Mouse (Mus musculus): ENCODE results near the gene Atf5. TPM values are rescaled to one million over a fixed set of nuclear protein-coding genes. Genes with fewer than 3 reads are reported as not detected.

Atf5 gene
- 252 and 500 TPM in 2 replicates for polyA plus RNA-seq (2012; ENCODE audit: insufficient read depth, insufficient read length, missing spikeins)

DNA sequence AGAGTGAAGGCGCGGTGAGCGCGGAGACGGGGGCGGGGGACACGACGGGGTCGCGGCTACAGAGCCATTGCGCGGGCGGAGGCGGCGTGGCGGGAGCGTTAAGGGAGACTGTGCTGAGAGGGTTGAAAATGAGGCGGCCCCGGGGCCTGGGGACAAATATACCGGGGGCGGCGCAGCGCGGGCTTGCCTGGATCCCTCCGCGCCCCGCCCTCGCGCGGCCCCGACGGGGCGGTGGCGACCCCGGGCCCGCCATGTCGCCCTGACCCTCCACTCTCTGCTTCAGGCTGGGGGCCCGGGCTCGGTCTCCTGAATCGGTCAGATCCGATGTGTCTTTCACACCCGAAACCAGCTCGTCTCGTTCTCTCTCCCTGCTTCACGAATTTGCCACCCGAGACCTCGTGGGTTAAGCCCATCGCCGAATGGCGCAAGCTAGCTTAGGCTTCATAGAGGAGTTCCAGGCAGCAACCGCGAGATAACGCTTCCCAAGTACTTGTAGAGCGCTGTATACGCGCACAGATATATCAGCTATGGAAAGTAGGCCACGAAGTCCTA, at the start of gene Atf5:
Atf5 (minus strand) TSS at position 189 of the 552 bp plus-strand sequence.
- Histone ChIP-seq H3K27ac (replicated peaks; ENCODE audit: low read depth, low read length) (peak within 1 kb of the TSS; percentile 85), H3K4me1 (ENCODE audit: control insufficient read depth, insufficient read depth, insufficient read length, low read length) (peaks cover 20% of the 10 kb centered on the region), H3K4me3 (ENCODE audit: insufficient read depth, low read depth, low read length) (peak within 1 kb of the TSS; percentile 79)

DNA sequence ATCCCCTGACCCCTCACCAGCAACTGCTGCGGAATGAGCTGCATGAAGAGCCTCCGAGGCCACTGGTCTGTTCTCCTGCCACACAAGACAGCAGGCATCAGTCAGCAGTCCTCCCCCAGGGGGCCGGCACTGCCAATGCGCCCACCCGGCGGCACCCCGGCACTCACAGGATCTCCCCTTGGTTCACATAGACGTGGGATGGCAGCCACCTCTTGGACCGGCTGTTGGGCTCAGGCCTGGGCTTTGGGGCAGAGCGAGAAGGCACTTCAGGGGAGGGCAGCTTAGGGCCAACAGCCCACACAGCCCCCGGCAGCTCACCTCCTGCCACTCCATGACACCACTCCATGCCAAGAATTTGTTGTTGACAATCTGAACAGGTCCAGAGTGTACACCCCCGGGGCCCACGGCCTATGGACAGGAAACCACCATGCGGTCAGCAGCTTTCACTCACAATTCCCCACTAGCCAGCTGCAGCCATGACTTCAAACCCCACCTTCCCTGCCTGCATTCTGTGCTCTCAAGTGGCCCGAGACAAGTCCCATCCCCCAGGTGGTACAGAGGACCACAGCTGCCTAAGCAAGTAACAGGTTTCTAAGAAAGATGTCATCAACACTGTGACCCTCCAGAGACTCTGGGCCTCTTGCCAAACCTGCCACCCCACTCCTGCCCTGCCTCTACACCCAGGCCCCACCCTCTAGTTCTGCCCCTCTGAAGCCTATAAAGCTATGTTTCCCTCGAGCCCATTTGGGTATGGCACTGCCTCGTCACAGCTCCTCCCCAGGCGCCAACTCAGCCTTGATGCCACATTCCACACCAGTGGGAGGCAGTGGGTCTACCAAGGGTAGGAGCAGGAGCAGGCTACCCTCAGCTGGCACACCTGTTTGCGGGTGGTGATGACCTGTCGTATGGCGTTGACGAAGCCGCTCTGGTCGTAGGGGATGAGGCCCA, 48.4 kb upstream of the Atf5 start:
- Histone ChIP-seq H3K4me3 (ENCODE audit: insufficient read depth, low read depth, low read length) (no peak overlapping the region), H3K4me1 (ENCODE audit: control insufficient read depth, insufficient read depth, insufficient read length, low read length) (peaks cover 20% of the 10 kb centered on the region), H3K27ac (replicated peaks; ENCODE audit: low read depth, low read length) (no peak overlapping the region)

GRCm38 (mm10) chr7:44863982-44864494, 47.6 kb upstream of the Atf5 start:
- Histone ChIP-seq H3K4me1 (ENCODE audit: control insufficient read depth, insufficient read depth, insufficient read length, low read length) (peaks cover 20% of the 10 kb centered on the region), H3K27ac (replicated peaks; ENCODE audit: low read depth, low read length) (no peak overlapping the region), H3K4me3 (ENCODE audit: insufficient read depth, low read depth, low read length) (no peak overlapping the region)

- Histone ChIP-seq H3K4me1 (ENCODE audit: control insufficient read depth, insufficient read depth, insufficient read length, low read length) (peaks cover 16% of the 10 kb centered on the region), H3K27ac (replicated peaks; ENCODE audit: low read depth, low read length) (no peak overlapping the region), H3K4me3 (ENCODE audit: insufficient read depth, low read depth, low read length) (no peak overlapping the region)
Observed at GRCm38 (mm10) chr7:44863210-44863609, 46.8 kb upstream of the Atf5 start.

DNA sequence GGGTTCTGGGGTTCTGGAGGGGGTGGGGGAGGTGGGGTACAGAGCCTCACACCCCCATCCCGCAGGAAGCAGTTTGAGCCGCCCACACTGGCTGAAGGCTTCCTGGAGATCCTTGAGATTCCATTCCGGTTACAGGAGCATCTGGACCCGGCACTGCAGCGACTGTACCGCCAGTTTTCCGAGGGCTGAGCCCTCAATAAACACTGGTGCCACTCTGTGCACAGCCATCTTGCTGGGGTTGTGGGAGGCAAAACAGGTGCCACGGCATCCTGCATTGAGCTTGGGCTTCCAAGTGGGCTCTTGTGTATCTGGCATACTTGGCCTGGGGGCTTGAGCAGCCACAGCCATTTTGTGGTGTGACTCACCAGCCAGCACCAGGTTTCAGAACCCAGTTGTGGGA, 46.0 kb upstream of the Atf5 start:
- no peak overlapping the region for H3K4me3 ChIP-seq (ENCODE audit: insufficient read depth, low read depth, low read length)
- no peak overlapping the region for H3K27ac ChIP-seq (replicated peaks; ENCODE audit: low read depth, low read length)
- H3K4me1 ChIP-seq (ENCODE audit: control insufficient read depth, insufficient read depth, insufficient read length, low read length): peaks cover 12% of the 10 kb centered on the region

DNA sequence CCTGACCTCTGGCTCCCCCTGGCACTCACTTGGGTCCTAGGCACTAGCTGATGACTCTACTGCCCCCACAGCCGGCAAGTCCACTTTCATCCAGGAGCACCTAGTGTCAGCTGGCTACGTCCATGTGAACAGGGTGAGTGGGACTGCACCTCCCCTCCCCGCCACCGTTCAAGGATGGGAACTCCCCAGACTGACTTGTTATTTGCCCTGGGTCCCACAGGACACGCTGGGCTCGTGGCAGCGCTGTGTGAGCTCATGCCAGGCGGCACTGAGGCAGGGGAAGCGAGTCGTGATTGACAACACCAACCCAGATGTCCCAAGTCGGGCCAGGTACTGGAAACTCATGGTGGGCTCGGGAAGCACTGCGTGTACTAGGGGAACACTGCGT, 45.0 kb upstream of the Atf5 start:
- Histone ChIP-seq H3K4me3 (ENCODE audit: insufficient read depth, low read depth, low read length) (no peak overlapping the region), H3K27ac (replicated peaks; ENCODE audit: low read depth, low read length) (no peak overlapping the region), H3K4me1 (ENCODE audit: control insufficient read depth, insufficient read depth, insufficient read length, low read length) (peaks cover 8% of the 10 kb centered on the region)

DNA sequence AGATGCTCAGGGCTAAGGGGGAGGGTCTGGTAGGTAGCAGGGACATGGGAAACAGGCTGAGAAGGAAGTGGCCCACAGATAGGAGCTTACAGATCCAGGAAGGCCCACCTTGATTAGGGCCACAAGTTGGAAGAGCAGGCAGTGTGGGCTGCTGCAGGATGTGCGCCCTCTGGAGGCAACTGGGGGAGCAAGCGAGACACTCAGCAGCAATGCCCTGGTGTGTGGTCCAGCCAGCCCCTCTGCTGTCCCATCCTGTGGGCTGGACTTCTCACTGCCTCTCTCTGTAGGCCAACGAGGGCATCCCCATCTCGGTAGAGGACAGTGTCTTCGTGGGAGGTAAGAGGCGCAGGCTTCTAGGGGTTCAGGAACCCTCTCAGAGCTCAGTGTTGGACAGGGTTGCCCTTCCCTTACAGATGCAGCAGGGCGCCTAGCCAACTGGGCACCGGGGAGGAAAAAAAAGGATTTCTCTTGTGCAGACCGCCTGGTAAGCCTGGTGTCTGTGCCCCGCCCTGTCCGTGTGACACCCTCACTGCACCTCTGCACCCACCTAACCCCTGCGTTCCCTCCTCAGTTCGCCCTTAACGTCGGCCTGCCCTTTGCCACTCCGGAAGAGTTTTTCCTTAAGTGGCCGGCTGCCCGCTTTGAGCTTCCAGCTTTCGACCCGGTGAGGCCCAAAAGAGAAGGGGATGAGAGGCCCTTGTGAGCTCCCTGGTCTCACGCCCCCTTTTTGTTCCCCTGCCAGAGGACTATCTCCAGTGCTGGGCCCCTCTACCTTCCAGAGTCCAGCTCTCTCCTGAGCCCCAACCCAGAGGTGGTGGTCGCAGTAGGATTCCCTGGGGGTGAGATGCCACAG, 44.3 kb upstream of the Atf5 start:
- H3K27ac ChIP-seq (replicated peaks; ENCODE audit: low read depth, low read length): no peak overlapping the region
- peaks cover 7% of the 10 kb centered on the region for H3K4me1 ChIP-seq (ENCODE audit: control insufficient read depth, insufficient read depth, insufficient read length, low read length)

DNA sequence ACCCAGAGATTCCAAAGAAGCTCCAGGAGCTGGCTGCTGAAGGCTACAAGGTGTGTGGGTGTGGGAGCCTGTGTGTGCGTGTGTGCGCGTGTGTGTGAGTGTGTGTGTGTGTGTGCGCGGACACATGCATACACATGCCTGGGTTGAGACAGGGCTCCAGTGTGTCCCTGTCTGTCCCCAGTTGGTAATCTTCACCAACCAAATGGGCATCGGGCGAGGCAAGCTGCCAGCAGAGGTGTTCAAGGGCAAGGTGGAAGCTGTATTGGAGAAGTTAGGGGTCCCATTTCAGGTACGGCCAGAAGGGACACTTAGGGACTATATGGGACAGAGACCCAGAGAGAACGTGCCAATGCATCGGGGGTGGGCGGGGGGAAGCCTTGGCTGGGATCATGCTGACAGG, 43.4 kb upstream of the Atf5 start:
- no peak overlapping the region for H3K27ac ChIP-seq (replicated peaks; ENCODE audit: low read depth, low read length)
- H3K4me3 ChIP-seq (ENCODE audit: insufficient read depth, low read depth, low read length): no peak overlapping the region
- peaks cover 10% of the 10 kb centered on the region for H3K4me1 ChIP-seq (ENCODE audit: control insufficient read depth, insufficient read depth, insufficient read length, low read length)

More for the DNA sequence above, 44.3 kb upstream of the Atf5 start:
- H3K4me3 ChIP-seq (ENCODE audit: insufficient read depth, low read depth, low read length): no peak overlapping the region

DNA sequence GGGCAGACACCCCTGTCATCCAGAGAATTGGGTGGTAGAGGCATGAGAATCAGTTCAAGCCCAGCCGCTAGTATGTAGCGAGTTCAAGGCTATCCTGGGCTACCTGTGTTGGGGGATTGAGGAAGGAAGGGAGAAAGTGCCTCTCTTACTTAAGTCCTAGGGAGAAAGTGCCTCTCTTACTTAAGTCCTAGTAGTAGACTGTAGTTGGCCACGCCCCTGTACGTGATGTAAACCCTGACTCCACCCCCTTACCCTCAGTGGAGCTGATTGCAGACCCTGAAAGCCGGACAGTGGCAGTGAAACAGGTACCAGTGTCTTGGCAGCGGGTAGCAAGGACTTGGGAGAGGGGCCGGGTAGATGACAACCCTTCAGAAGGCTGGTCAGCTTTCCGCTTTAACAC, 41.4 kb upstream of the Atf5 start:
- H3K27ac ChIP-seq (replicated peaks; ENCODE audit: low read depth, low read length): peak overlapping the region; percentile 24; the same call in 1 of the 2 replicates

GRCm38 (mm10) chr7:44857042-44857552, 40.6 kb upstream of the Atf5 start, which contains the start of gene Pnkp:
Gene Pnkp, plus strand, starts transcription at chr7:44857139.
- Histone ChIP-seq H3K27ac (replicated peaks; ENCODE audit: low read depth, low read length) (peak within 1 kb of the TSS; percentile 69), H3K4me1 (ENCODE audit: control insufficient read depth, insufficient read depth, insufficient read length, low read length) (peaks cover 12% of the 10 kb centered on the region), H3K4me3 (ENCODE audit: insufficient read depth, low read depth, low read length) (peak within 1 kb of the TSS; percentile 90)

More for the DNA sequence above, 41.4 kb upstream of the Atf5 start:
- Histone ChIP-seq H3K4me3 (ENCODE audit: insufficient read depth, low read depth, low read length) (peak overlapping the region; percentile 90; the same call in 1 of the 2 replicates), H3K4me1 (ENCODE audit: control insufficient read depth, insufficient read depth, insufficient read length, low read length) (peaks cover 12% of the 10 kb centered on the region)

- 0 out of 2 replicates have a peak overlapping the region, but pooled peaks have one; percentile 2 for H3K27ac ChIP-seq (replicated peaks; ENCODE audit: low read depth, low read length)
- H3K4me1 ChIP-seq (ENCODE audit: control insufficient read depth, insufficient read depth, insufficient read length, low read length): peaks cover 12% of the 10 kb centered on the region
- H3K4me3 ChIP-seq (ENCODE audit: insufficient read depth, low read depth, low read length): peak overlapping the region; percentile 90
Observed at GRCm38 (mm10) chr7:44856265-44856916, 39.9 kb upstream of the Atf5 start.

DNA sequence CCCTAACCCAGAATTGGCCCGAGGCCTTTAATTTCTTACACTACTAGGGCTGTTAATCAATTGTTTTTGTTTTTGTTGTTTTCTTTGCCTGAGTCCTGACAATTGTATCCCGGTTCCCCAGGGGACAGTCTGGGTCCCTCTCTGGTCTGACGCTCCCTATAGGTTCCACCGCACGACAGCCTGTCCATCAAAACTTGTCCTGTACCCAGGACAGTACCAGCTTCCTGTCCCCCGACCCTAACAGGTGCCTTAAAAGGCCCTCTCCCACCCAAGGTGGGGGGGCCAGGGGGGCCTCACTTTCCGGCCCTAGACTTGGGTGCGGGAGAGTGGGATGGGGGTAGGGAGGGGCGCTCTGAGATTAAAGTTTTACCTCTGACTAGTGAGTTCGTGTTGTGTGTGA, 38.6 kb upstream of the Atf5 start:
- peaks cover 12% of the 10 kb centered on the region for H3K4me1 ChIP-seq (ENCODE audit: control insufficient read depth, insufficient read depth, insufficient read length, low read length)
- peak overlapping the region; percentile 95 for H3K27ac ChIP-seq (replicated peaks; ENCODE audit: low read depth, low read length)
- peak overlapping the region; percentile 75 for H3K4me3 ChIP-seq (ENCODE audit: insufficient read depth, low read depth, low read length)

- H3K27ac ChIP-seq (replicated peaks; ENCODE audit: low read depth, low read length): peak overlapping the region; percentile 95
- peaks cover 12% of the 10 kb centered on the region for H3K4me1 ChIP-seq (ENCODE audit: control insufficient read depth, insufficient read depth, insufficient read length, low read length)
- H3K4me3 ChIP-seq (ENCODE audit: insufficient read depth, low read depth, low read length): peak overlapping the region; percentile 75
Observed at GRCm38 (mm10) chr7:44854356-44855031, 38.0 kb upstream of the Atf5 start.

All from brown adipose tissue, adult 24 weeks (tissue).